Mouse (Mus musculus): ENCODE measurements around the gene Olfr893.
"Not testable (repeated sequence)": the region's sequence is repeated elsewhere in the genome, so short reads cannot be mapped to it uniquely, and the experiment has no call there.

Olfr893 gene

GRCm38 (mm10) chr9:38208065-38208464, at the start of gene Olfr893:
Olfr893 (plus strand) TSS chr9:38208365.
- no peak for DNase-seq (ENCODE audit: low read depth, low spot score)

- not testable (repeated sequence) for DNase-seq (ENCODE audit: low read depth, low spot score)
Observed at GRCm38 (mm10) chr9:38168341-38168740, 39.8 kb upstream of the Olfr893 start.

- DNase-seq (ENCODE audit: low read depth, low spot score): no peak
Observed at GRCm38 (mm10) chr9:38180721-38181120, 27.4 kb upstream of the Olfr893 start, which contains the start of gene Olfr891. Olfr891 (minus strand) TSS chr9:38180821.

GRCm38 (mm10) chr9:38217755-38218154, 9.6 kb downstream of the Olfr893 start, which contains the start of gene Olfr894:
Olfr894 (plus strand) TSS chr9:38218055.
- DNase-seq (ENCODE audit: low read depth, low spot score): no peak

- no peak for DNase-seq (ENCODE audit: low read depth, low spot score)
Observed at GRCm38 (mm10) chr9:38252474-38252873, 44.3 kb downstream of the Olfr893 start, which contains the start of gene Olfr143. Olfr143 (plus strand) TSS chr9:38252774.
